Mouse (Mus musculus): ENCODE measurements around the gene Stac3. TPM values are rescaled to one million over a fixed set of nuclear protein-coding genes. Genes with fewer than 3 reads are reported as not detected.

The Stac3 gene
- total RNA-seq, 1 experiment = 1.1 TPM

- Histone ChIP-seq H3K36me3 (ENCODE audit: control insufficient read depth, insufficient read depth, low read length, poor library complexity, severe bottlenecking) (peaks cover 37% of the 10 kb centered on the region), H3K9ac (ENCODE audit: insufficient read depth, low read depth, low read length, poor library complexity, severe bottlenecking) (peak within 1 kb of the TSS; percentile 97), H3K27ac (ENCODE audit: insufficient read depth, low read depth, low read length, poor library complexity, severe bottlenecking) (peak within 1 kb of the TSS; percentile 42; the same call in 1 of the 2 replicates), H3K4me1 (ENCODE audit: control insufficient read depth in 2 of 2, insufficient read depth in 2 of 2, low read length in 2 of 2, poor library complexity in 1 of 2) (peaks cover 7 to 40% of the 10 kb centered on the region in 2 experiments; a peak in 3 of 4 replicates), H3K9me3 (ENCODE audit: control insufficient read depth, insufficient read depth, low read depth, low read length) (no peaks in the 10 kb centered on the region), H3K4me3 (ENCODE audit: insufficient read depth in 1 of 2, low read depth in 1 of 2, low read length in 2 of 2, poor library complexity in 1 of 2, severe bottlenecking in 1 of 2) (peak within 1 kb of the TSS; percentile 58 to 94)
- peak; percentile 96 for TF ChIP-seq HCFC1 (IDR thresholded peaks at IDR 0.05; ENCODE audit: borderline replicate concordance, insufficient read depth, low read length)
- no peak; the same call in 1 of the 2 replicates for TF ChIP-seq CHD2 (IDR thresholded peaks at IDR 0.05; ENCODE audit: low read depth, low read length)
- peak; percentile 81 for TF ChIP-seq ZNF384 (IDR thresholded peaks at IDR 0.05; ENCODE audit: low read depth, low read length)
- in situ Hi-C loops (cut with MboI; ENCODE audit: low sequenced_read_pairs in 2 of 2, unreplicated experiment in 2 of 2) = no loop called here
- peak; percentile 96 for DNase-seq (ENCODE audit: low read depth, low spot score)
Observed at GRCm38 (mm10) chr10:127522088-127522581, 20.6 kb downstream of the Stac3 start, which contains the start of gene Shmt2. Shmt2 (minus strand) TSS chr10:127522444.

GRCm38 (mm10) chr10:127524646-127525255, 23.3 kb downstream of the Stac3 start:
- in situ Hi-C loops (cut with MboI; ENCODE audit: low sequenced_read_pairs in 2 of 2, unreplicated experiment in 2 of 2) = no loop called here
- no peak for DNase-seq (ENCODE audit: low read depth, low spot score)
- Histone ChIP-seq H3K36me3 (ENCODE audit: control insufficient read depth, insufficient read depth, low read length, poor library complexity, severe bottlenecking) (peaks cover 11% of the 10 kb centered on the region; the same call in 1 of the 2 replicates), H3K4me1 (ENCODE audit: control insufficient read depth in 2 of 2, insufficient read depth in 2 of 2, low read length in 2 of 2, poor library complexity in 1 of 2) (peaks cover 5 to 23% of the 10 kb centered on the region in 2 experiments; a peak in 2 of 4 replicates), H3K9ac (ENCODE audit: insufficient read depth, low read depth, low read length, poor library complexity, severe bottlenecking) (no peak overlapping the region), H3K9me3 (ENCODE audit: control insufficient read depth, insufficient read depth, low read depth, low read length) (no peaks in the 10 kb centered on the region), H3K27ac (ENCODE audit: insufficient read depth, low read depth, low read length, poor library complexity, severe bottlenecking) (no peak overlapping the region), H3K4me3 (ENCODE audit: insufficient read depth in 1 of 2, low read depth in 1 of 2, low read length in 2 of 2, poor library complexity in 1 of 2, severe bottlenecking in 1 of 2) (peak overlapping the region; percentile 18 to 43; a peak in 2 of 4 replicates)
- TF ChIP-seq ZC3H11A (IDR thresholded peaks at IDR 0.05; ENCODE audit: borderline replicate concordance, low read depth, low read length) = no peak
- TF ChIP-seq HCFC1 (IDR thresholded peaks at IDR 0.05; ENCODE audit: borderline replicate concordance, insufficient read depth, low read length) = no peak
- TF ChIP-seq ZNF384 (IDR thresholded peaks at IDR 0.05; ENCODE audit: low read depth, low read length) = no peak
- no peak for TF ChIP-seq MAFK (IDR thresholded peaks at IDR 0.05; ENCODE audit: insufficient read depth, low read depth, low read length)
- no peak for TF ChIP-seq CHD2 (IDR thresholded peaks at IDR 0.05; ENCODE audit: low read depth, low read length)

DNA sequence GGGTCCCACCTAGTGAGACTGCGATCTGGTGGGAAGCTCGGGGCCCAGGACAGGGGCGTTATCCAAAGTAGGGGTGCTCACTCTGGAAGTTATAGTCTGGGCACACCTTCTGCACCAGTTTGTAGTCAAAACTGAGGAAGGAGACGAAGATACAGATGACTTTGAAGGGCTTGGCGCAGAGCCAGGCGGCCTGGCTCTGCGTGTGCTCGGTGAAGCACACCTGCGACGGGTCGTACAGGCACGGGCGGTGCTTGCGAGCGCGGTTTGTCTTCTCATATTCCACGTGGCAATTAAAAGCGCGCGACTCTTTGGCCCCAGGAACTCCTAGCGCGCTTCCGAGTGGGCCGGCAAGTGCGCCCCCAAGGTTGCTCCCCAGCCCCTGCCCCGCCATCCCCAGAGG, 24.6 kb downstream of the Stac3 start:
- no peaks in the 10 kb centered on the region for H3K9me3 ChIP-seq (ENCODE audit: control insufficient read depth, insufficient read depth, low read depth, low read length)
- H3K4me1 ChIP-seq (ENCODE audit: control insufficient read depth in 2 of 2, insufficient read depth in 2 of 2, low read length in 2 of 2, poor library complexity in 1 of 2) = peaks cover 3 to 13% of the 10 kb centered on the region in 2 experiments; a peak in 3 of 4 replicates
- H3K36me3 ChIP-seq (ENCODE audit: control insufficient read depth, insufficient read depth, low read length, poor library complexity, severe bottlenecking) = no peaks in the 10 kb centered on the region
- no peak for TF ChIP-seq MAFK (IDR thresholded peaks at IDR 0.05; ENCODE audit: insufficient read depth, low read depth, low read length)
- no peak for TF ChIP-seq ZNF384 (IDR thresholded peaks at IDR 0.05; ENCODE audit: low read depth, low read length)
- TF ChIP-seq ZC3H11A (IDR thresholded peaks at IDR 0.05; ENCODE audit: borderline replicate concordance, low read depth, low read length) = no peak
- TF ChIP-seq CHD2 (IDR thresholded peaks at IDR 0.05; ENCODE audit: low read depth, low read length) = no peak
- TF ChIP-seq HCFC1 (IDR thresholded peaks at IDR 0.05; ENCODE audit: borderline replicate concordance, insufficient read depth, low read length) = no peak
- H3K9ac ChIP-seq (ENCODE audit: insufficient read depth, low read depth, low read length, poor library complexity, severe bottlenecking) = peak overlapping the region; percentile 51
- DNase-seq (ENCODE audit: low read depth, low spot score) = no peak
- in situ Hi-C loops (cut with MboI; ENCODE audit: low sequenced_read_pairs in 2 of 2, unreplicated experiment in 2 of 2) = no loop called here
- H3K27ac ChIP-seq (ENCODE audit: insufficient read depth, low read depth, low read length, poor library complexity, severe bottlenecking) = no peak overlapping the region
- peak overlapping the region; percentile 45 to 58 for H3K4me3 ChIP-seq (ENCODE audit: insufficient read depth in 1 of 2, low read depth in 1 of 2, low read length in 2 of 2, poor library complexity in 1 of 2, severe bottlenecking in 1 of 2)

GRCm38 (mm10) chr10:127526681-127527080, 25.2 kb downstream of the Stac3 start:
- no peaks in the 10 kb centered on the region for H3K9me3 ChIP-seq (ENCODE audit: control insufficient read depth, insufficient read depth, low read depth, low read length)
- peak overlapping the region; percentile 45 to 58 for H3K4me3 ChIP-seq (ENCODE audit: insufficient read depth in 1 of 2, low read depth in 1 of 2, low read length in 2 of 2, poor library complexity in 1 of 2, severe bottlenecking in 1 of 2)
- no peak for DNase-seq (ENCODE audit: low read depth, low spot score)
- H3K9ac ChIP-seq (ENCODE audit: insufficient read depth, low read depth, low read length, poor library complexity, severe bottlenecking) = peak overlapping the region; percentile 51
- TF ChIP-seq CHD2 (IDR thresholded peaks at IDR 0.05; ENCODE audit: low read depth, low read length) (no peak), ZC3H11A (IDR thresholded peaks at IDR 0.05; ENCODE audit: borderline replicate concordance, low read depth, low read length) (no peak), HCFC1 (IDR thresholded peaks at IDR 0.05; ENCODE audit: borderline replicate concordance, insufficient read depth, low read length) (no peak), MAFK (IDR thresholded peaks at IDR 0.05; ENCODE audit: insufficient read depth, low read depth, low read length) (no peak), ZNF384 (IDR thresholded peaks at IDR 0.05; ENCODE audit: low read depth, low read length) (no peak)
- H3K4me1 ChIP-seq (ENCODE audit: control insufficient read depth in 2 of 2, insufficient read depth in 2 of 2, low read length in 2 of 2, poor library complexity in 1 of 2) = peaks cover 0 to 17% of the 10 kb centered on the region in 2 experiments; a peak in 2 of 4 replicates
- no peaks in the 10 kb centered on the region for H3K36me3 ChIP-seq (ENCODE audit: control insufficient read depth, insufficient read depth, low read length, poor library complexity, severe bottlenecking)
- in situ Hi-C loops (cut with MboI; ENCODE audit: low sequenced_read_pairs in 2 of 2, unreplicated experiment in 2 of 2) = no loop called here
- no peak overlapping the region for H3K27ac ChIP-seq (ENCODE audit: insufficient read depth, low read depth, low read length, poor library complexity, severe bottlenecking)
